Mouse (Mus musculus) liver, postnatal 0 days (tissue): ENCODE data around the gene Cdk19. TPM values are rescaled to one million over a fixed set of nuclear protein-coding genes. Genes with fewer than 3 reads are reported as not detected.
"Not testable (repeated sequence)": the region's sequence is repeated elsewhere in the genome, so short reads cannot be mapped to it uniquely, and the experiment has no call there.

Experiments
- ATAC-seq: fragments of 200-750 bp; cut with Nextera tagmentation; 2 replicates; pipeline ENCODE4 v1.8.0; 2017; ENCODE audit warnings: mild to moderate bottlenecking, moderate library complexity
- DNase-seq: peaks from one replicate; pipeline ENCODE4 v3.0.0-alpha.2; 2016
- H3K27ac ChIP-seq: fragments of 300-500 bp; sonication (generic); 2 replicates; pipeline ENCODE4 v1.5.1; 2014; ENCODE audit warnings: antibody characterized with exemption, moderate library complexity, mild to moderate bottlenecking, low read depth
- H3K27me3 ChIP-seq: fragments of 300-500 bp; sonication (generic); 2 replicates; pipeline ENCODE4 v1.6.1; 2014; ENCODE audit warnings: low read length, control low read depth, mixed read lengths; ENCODE audit not compliant: insufficient read depth
- H3K36me3 ChIP-seq: fragments of 300-500 bp; sonication (generic); replicated peaks from 2 replicates; pipeline ENCODE4 v1.6.1; 2014; ENCODE audit warnings: mild to moderate bottlenecking, control low read depth, low read length, moderate library complexity, mixed read lengths; ENCODE audit not compliant: insufficient read depth
- H3K4me1 ChIP-seq: fragments of 300-500 bp; sonication (generic); 2 replicates; pipeline ENCODE4 v1.6.1; 2014; ENCODE audit warnings: antibody characterized with exemption, mild to moderate bottlenecking, control low read depth; ENCODE audit not compliant: insufficient read depth
- H3K4me2 ChIP-seq: fragments of 300-500 bp; sonication (generic); 2 replicates; pipeline ENCODE4 v1.6.1; 2014; ENCODE audit warnings: low read depth, mild to moderate bottlenecking, low read length, moderate library complexity, mixed read lengths
- H3K4me3 ChIP-seq: fragments of 300-500 bp; sonication (generic); 2 replicates; pipeline ENCODE4 v1.5.1; 2014; ENCODE audit warnings: low read depth, low read length
- H3K9ac ChIP-seq: fragments of 300-500 bp; sonication (generic); replicated peaks from 2 replicates; pipeline ENCODE4 v1.6.1; 2014; ENCODE audit warnings: mild to moderate bottlenecking, moderate library complexity
- H3K9me3 ChIP-seq: fragments of 300-500 bp; sonication (generic); 2 replicates; pipeline ENCODE4 v1.6.1; 2016; ENCODE audit warnings: mild to moderate bottlenecking, control low read depth, low read length, mixed read lengths
- CTCF ChIP-seq: sonication (generic); IDR thresholded peaks from 2 replicates; pipeline ENCODE4 v1.5.1; 2016; ENCODE audit warnings: antibody characterized with exemption, low read depth
- EP300 ChIP-seq: IDR thresholded peaks from 2 replicates; pipeline ENCODE4 v1.6.1; 2016; ENCODE audit warnings: antibody characterized with exemption, low read depth, mild to moderate bottlenecking
- WGBS: fragments of 180-500 bp; shearing (Covaris S2); extraction: QIAGEN DNeasy Blood & Tissue Kit; methylation state at CpG from one replicate; pipeline ENCODE4 v1.1.7; 2014; ENCODE audit not compliant: insufficient replicate concordance; 5-methylcytosine and 5-hydroxymethylcytosine counted together
- polyA plus RNA-seq: library from polyadenylated mRNA; unstranded; fragments of >200 nt; fragmentation: Nextera tagmentation; extraction: Ambion mirVana; gene quantifications from 2 replicates; pipeline ENCODE4 v1.2.1, GENCODE M21; 2015

Cdk19 gene
- polyA plus RNA-seq, 1 experiment from 2014 or later = 2.8 TPM

DNA sequence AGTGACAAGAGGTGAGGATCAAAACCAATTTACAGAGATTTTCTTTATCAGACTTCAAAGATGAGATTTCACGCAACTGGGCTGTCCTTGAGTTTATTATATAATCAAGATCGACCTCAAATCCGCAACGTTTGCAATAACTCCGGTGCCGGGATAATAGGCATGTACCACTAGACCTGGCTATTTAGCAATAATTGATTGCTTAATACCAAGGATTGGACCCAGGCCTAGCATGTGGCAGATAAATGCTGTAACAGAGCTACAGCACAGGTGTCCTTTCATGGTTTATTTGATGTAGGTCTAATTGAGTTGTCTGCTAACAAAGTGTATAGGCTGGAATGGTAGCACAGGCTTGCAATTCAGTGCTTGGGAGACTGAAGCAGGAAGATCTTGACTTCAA, 172.8 kb downstream of the Cdk19 start:
- 69% methylated on average over 6 of the region's 6 CpGs for WGBS
- no peaks in the 10 kb centered on the region for H3K9me3 ChIP-seq
- H3K9ac ChIP-seq = no peak overlapping the region
- H3K4me3 ChIP-seq = no peak overlapping the region
- TF ChIP-seq EP300 (no peak), CTCF (no peak)
- no peak overlapping the region for H3K27ac ChIP-seq
- no peaks in the 10 kb centered on the region for H3K36me3 ChIP-seq
- H3K4me1 ChIP-seq = peaks cover 8% of the 10 kb centered on the region
- DNase-seq (no peak), ATAC-seq (peak; percentile 61)
- H3K4me2 ChIP-seq = no peak overlapping the region
- no peaks in the 10 kb centered on the region for H3K27me3 ChIP-seq

DNA sequence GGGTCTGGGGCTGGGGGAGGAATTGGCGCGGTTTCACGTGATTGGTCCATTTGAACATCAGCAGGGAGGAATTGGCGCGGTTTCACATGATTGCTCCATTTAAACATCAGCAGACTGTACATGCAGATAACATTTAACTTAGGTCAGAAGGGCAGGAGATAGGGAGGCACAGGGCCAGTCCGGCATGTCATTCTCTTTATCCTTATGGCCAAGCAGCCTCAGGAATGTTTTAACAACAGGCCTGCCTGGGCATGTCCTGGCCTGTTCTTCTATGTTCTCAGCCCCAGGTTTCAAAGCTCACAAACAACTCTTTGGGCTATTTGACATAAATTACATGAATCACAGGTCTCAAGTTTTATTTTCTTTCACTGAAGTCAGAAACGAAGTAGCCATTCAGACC, 173.6 kb downstream of the Cdk19 start:
- not testable (repeated sequence) for H3K9ac ChIP-seq, ATAC-seq, H3K27me3 ChIP-seq, H3K4me1 ChIP-seq, H3K4me2 ChIP-seq, H3K4me3 ChIP-seq, DNase-seq, H3K9me3 ChIP-seq, H3K36me3 ChIP-seq, H3K27ac ChIP-seq
- 90% methylated on average over 7 of the region's 7 CpGs for WGBS

DNA sequence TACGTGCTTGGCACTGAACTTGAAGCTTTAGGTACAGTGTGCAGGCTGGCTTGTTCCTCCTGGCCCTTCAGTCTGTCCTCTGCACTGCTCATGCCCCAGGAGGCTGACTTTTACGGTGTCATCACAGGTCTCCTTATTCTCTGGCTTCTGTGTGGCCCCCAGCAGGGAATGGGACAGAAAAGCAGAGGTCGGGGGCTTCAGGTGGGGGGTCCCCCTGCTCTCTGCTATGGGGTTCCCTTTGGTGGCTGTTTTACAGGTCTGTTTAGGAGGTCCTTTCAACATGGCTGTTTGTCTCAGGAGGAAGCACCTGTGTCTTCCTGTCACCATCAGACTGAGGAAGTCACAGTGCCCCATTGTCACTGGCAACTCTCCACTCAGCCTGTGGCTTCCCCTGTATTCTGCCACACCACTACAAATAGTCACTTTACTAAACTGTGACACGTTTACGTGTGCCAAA, 175.9 kb downstream of the Cdk19 start:
- ATAC-seq (peak; percentile 26; the same call in 1 of the 2 replicates), DNase-seq (no peak)
- Histone ChIP-seq H3K4me3 (no peak overlapping the region), H3K9me3 (no peaks in the 10 kb centered on the region), H3K9ac (no peak overlapping the region), H3K27ac (peak overlapping the region; percentile 74), H3K4me1 (peaks cover 8% of the 10 kb centered on the region), H3K4me2 (no peak overlapping the region), H3K36me3 (no peaks in the 10 kb centered on the region), H3K27me3 (no peaks in the 10 kb centered on the region)
- TF ChIP-seq CTCF (no peak), EP300 (no peak)
- WGBS = 45% methylated on average over 5 of the region's 5 CpGs

DNA sequence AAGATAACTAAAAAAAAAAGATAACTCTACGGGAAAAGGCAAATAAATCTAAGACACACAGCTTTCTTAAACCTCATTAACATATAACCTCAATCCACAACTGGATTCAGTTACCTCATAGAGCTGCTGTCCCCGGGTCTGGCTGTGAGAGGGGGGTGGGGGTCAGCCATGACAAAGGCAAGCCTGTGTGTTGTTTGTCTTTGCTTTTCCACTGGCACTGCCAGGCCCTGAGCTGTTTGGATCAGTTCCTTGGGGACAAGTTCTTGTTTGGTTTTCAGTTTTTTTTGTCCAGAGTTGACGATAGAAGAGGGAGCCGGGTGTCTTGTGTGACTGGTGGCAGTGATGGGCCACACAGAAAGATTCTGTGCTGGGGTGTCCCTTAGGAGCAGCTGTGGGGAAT, 177.1 kb downstream of the Cdk19 start:
- Histone ChIP-seq H3K9ac (no peak overlapping the region), H3K27me3 (no peaks in the 10 kb centered on the region), H3K4me3 (no peak overlapping the region), H3K27ac (no peak overlapping the region), H3K4me1 (0 out of 2 replicates have a peak, but pooled peaks cover 2% of the 10 kb centered on the region), H3K9me3 (no peaks in the 10 kb centered on the region), H3K36me3 (no peaks in the 10 kb centered on the region), H3K4me2 (no peak overlapping the region)
- no peak for ATAC-seq
- TF ChIP-seq CTCF (no peak), EP300 (no peak)
- WGBS = 46% methylated on average over 4 of the region's 4 CpGs
- DNase-seq = no peak

DNA sequence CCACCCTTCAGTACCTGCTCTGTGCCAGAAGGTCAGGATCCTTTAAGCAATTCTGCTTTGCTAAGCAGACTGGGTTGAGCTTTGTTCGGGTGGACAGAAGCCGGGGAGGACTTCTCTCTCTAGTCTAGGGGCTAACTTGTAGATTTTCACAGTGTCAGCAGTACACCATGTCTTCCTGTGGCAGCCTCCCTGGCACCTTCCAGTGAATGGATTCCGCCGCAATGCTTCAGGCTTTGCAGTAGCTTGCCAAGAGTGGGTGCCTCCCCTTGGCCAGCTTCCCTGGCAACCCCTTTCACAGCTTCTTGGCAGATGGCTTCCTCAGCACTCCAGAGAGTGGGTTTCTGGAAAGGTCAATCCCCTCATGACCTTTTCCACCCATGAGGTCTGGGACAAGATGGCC, 180.2 kb downstream of the Cdk19 start:
- no peaks in the 10 kb centered on the region for H3K9me3 ChIP-seq
- no peak for TF ChIP-seq CTCF
- TF ChIP-seq EP300 = no peak
- ATAC-seq (no peak), DNase-seq (no peak)
- no peaks in the 10 kb centered on the region for H3K27me3 ChIP-seq
- H3K36me3 ChIP-seq = no peaks in the 10 kb centered on the region
- H3K4me3 ChIP-seq = no peak overlapping the region
- no peak overlapping the region for H3K27ac ChIP-seq
- no peak overlapping the region for H3K4me2 ChIP-seq
- H3K9ac ChIP-seq = no peak overlapping the region
- WGBS = 80% methylated on average over 4 of the region's 4 CpGs
- H3K4me1 ChIP-seq = peaks cover 14% of the 10 kb centered on the region

DNA sequence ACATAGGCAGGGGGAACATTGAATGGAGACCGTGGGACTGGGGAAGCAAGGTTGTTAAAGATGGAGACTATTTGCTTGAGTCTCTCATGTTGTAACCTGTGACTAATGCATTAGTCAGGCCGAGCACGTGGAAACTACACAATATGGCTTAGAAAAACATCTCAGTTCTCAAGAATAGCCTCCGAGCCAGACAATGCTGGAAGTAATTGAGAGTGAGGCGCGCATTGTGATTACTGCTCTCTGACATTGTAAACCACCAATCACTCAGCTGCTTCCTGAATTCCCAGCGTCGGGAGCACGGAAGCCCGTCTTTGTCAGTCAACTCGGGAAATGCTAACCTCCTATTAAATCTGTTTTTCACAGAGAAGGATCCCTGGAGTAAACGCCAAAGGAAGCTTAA, 182.2 kb downstream of the Cdk19 start:
- H3K4me2 ChIP-seq = no peak overlapping the region
- WGBS = 52% methylated on average over 12 of the region's 12 CpGs
- no peak overlapping the region for H3K4me3 ChIP-seq
- ATAC-seq = no peak
- TF ChIP-seq EP300 (no peak), CTCF (no peak)
- H3K9me3 ChIP-seq = no peaks in the 10 kb centered on the region
- H3K36me3 ChIP-seq = no peaks in the 10 kb centered on the region
- no peak for DNase-seq
- no peak overlapping the region for H3K27ac ChIP-seq
- H3K27me3 ChIP-seq = no peaks in the 10 kb centered on the region
- no peak overlapping the region for H3K9ac ChIP-seq
- peaks cover 17% of the 10 kb centered on the region for H3K4me1 ChIP-seq
